ENCODE assay signal across 22 mouse cellular contexts in the genomic region with DNA sequence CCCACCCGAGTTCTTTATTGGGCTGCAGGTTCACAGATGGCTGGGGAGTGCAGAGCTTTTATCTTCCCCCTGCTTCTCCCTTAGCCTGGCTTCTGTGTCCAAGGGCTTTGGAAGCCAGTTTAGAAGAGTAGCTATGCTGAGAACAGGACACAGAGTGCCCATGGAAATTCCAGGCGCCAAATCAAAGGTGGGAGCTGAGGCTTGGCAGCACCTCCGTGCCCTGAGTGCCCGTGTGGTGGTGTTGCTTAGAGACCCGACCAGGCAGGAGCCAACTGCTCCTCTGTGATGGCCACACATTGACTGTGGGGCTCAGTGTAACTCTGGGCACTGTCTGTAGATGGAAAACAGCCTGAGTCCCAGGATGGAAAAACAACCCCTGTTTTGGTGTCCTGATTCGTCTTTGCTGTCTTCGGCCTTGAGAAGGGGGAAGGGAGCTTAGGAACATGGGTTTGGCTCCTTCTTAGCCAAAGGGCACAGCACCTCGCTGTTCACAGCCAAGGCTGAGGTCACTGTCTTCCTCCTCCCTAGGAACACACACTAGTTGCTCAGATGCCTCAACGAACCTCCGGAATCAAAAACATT.
DNase-seq lines count a peak whose midpoint lies in the region; ATAC-seq and TF ChIP-seq lines count a peak whose summit lies in the region.
"Had no signal": no experiment of that assay in that cellular context is flagged by ENCODE, and none has a peak within 500 bp of the region (broad histone marks: within the 10 kb centered on the region; RNA-seq: fewer than 3 reads in every experiment).

No protein-coding gene starts in this region.

- WGBS in hindbrain, postnatal 0 days: 71% methylated on average over 10 of the region's 10 CpGs
- WGBS in hindbrain, embryonic 13.5 days: 89% methylated on average over 10 of the region's 10 CpGs

- peak; percentile 51; the same call in 1 of the 2 replicates for ATAC-seq in hindbrain, postnatal 0 days
- ATAC-seq in hindbrain, embryonic 13.5 days (ENCODE audit: low FRiP score): no peak
- ATAC-seq: forebrain, postnatal 0 days; liver, postnatal 0 days had no signal

- no peaks in the 10 kb centered on the region for H3K4me1 ChIP-seq in hindbrain, postnatal 0 days (ENCODE audit: insufficient read depth, low read length)
- no peaks in the 10 kb centered on the region for H3K4me1 ChIP-seq in hindbrain, embryonic 13.5 days (replicated peaks)
- no peaks in the 10 kb centered on the region; the same call in 1 of the 2 replicates for H3K4me1 ChIP-seq in testis, adult 2 months (ENCODE audit: control insufficient read depth, insufficient read depth, low read length)
- H3K4me1 ChIP-seq: heart, embryonic 15.5 days; hindbrain, embryonic 15.5 days had no signal

- intact Hi-C loops in gastrocnemius, adult 2 months (cut with DNase I): no loop called here
- intact Hi-C loops in left cerebral cortex, adult 2 months (cut with DNase I): no loop called here

- peak overlapping the region; percentile 54 for H3K27ac ChIP-seq in gastrocnemius, adult 2 months
- no peak overlapping the region for H3K27ac ChIP-seq in hindbrain, postnatal 0 days
- no peak overlapping the region for H3K27ac ChIP-seq in hindbrain, embryonic 13.5 days
- H3K27ac ChIP-seq in testis, adult 2 months (ENCODE audit: control insufficient read depth, insufficient read depth, low read depth, low read length): peak overlapping the region; percentile 22; the same call in 1 of the 2 replicates
- H3K27ac ChIP-seq in left cerebral cortex, adult 2 months: no peak overlapping the region
- H3K27ac ChIP-seq: forebrain, embryonic 10.5 days; heart, embryonic 15.5 days; hindbrain, embryonic 15.5 days; kidney, postnatal 0 days; limb, embryonic 10.5 days; midbrain, embryonic 12.5 days had no signal

- H3K27me3 ChIP-seq in hindbrain, postnatal 0 days (ENCODE audit: insufficient read depth, low read length): no peaks in the 10 kb centered on the region
- no peaks in the 10 kb centered on the region for H3K27me3 ChIP-seq in hindbrain, embryonic 13.5 days
- H3K27me3 ChIP-seq in testis, adult 2 months (ENCODE audit: control insufficient read depth, insufficient read depth, low read length): no peaks in the 10 kb centered on the region
- H3K27me3 ChIP-seq: hindbrain, embryonic 15.5 days; midbrain, embryonic 12.5 days had no signal

- DNase-seq in gastrocnemius, adult 2 months: peak; percentile 53
- no peak for DNase-seq in gastrocnemius, adult 8-10 months (ENCODE audit: low spot score in 2 of 2)
- peak; percentile 38 for DNase-seq in hindbrain, postnatal 0 days (ENCODE audit: low spot score)
- DNase-seq in testis, postnatal 10 days (ENCODE audit: low spot score): no peak
- no peak for DNase-seq in left cerebral cortex, adult 2 months (ENCODE audit: extremely low spot score in 1 of 2, low spot score in 2 of 2)
- DNase-seq: adrenal gland, postnatal 36 days; cerebellum, adult 11-12 months; forebrain, postnatal 0 days; kidney, adult 18-20 months; liver, postnatal 0 days; lung, postnatal 10 days; retina, postnatal 1 day; thymus, postnatal 4 days had no signal

- H3K9me3 ChIP-seq in hindbrain, postnatal 0 days (ENCODE audit: low read length): peaks cover 4% of the 10 kb centered on the region
- H3K9me3 ChIP-seq in hindbrain, embryonic 13.5 days: peaks cover 5% of the 10 kb centered on the region; the same call in 1 of the 2 replicates
- H3K9me3 ChIP-seq: forebrain, embryonic 10.5 days; heart, embryonic 15.5 days; hindbrain, embryonic 15.5 days; limb, embryonic 10.5 days; midbrain, embryonic 12.5 days had no signal

- H3K4me3 ChIP-seq in gastrocnemius, adult 2 months: no peak overlapping the region
- H3K4me3 ChIP-seq in hindbrain, postnatal 0 days (ENCODE audit: low read length): no peak overlapping the region
- H3K4me3 ChIP-seq in hindbrain, embryonic 13.5 days: no peak overlapping the region
- no peak overlapping the region for H3K4me3 ChIP-seq in testis, adult 2 months (ENCODE audit: control insufficient read depth, low read depth, low read length)
- no peak overlapping the region for H3K4me3 ChIP-seq in left cerebral cortex, adult 2 months
- H3K4me3 ChIP-seq: forebrain, embryonic 10.5 days; heart, embryonic 15.5 days; hindbrain, embryonic 15.5 days; limb, embryonic 10.5 days; midbrain, embryonic 12.5 days; myocyte had no signal

- no peak overlapping the region for H3K4me2 ChIP-seq in hindbrain, postnatal 0 days (ENCODE audit: low read depth, low read length)
- no peak overlapping the region for H3K4me2 ChIP-seq in hindbrain, embryonic 13.5 days
- H3K4me2 ChIP-seq: heart, embryonic 15.5 days; hindbrain, embryonic 15.5 days; midbrain, embryonic 12.5 days had no signal

- no peak for TF ChIP-seq CTCF in gastrocnemius, adult 2 months (IDR thresholded peaks at IDR 0.05)
- no peak for TF ChIP-seq CTCF in hindbrain, postnatal 0 days (IDR thresholded peaks at IDR 0.05; ENCODE audit: low read depth)
- no peak for TF ChIP-seq CTCF in testis, adult 2 months (IDR thresholded peaks at IDR 0.05; ENCODE audit: control insufficient read depth, insufficient read depth, insufficient replicate concordance, low read depth, low read length)
- TF ChIP-seq CTCF in left cerebral cortex, adult 2 months (IDR thresholded peaks at IDR 0.05): no peak

- H3K9ac ChIP-seq in hindbrain, postnatal 0 days (replicated peaks; ENCODE audit: low read length): no peak overlapping the region
- H3K9ac ChIP-seq in hindbrain, embryonic 13.5 days: no peak overlapping the region
- H3K9ac ChIP-seq: forebrain, postnatal 0 days; heart, embryonic 15.5 days; hindbrain, embryonic 15.5 days; liver, postnatal 0 days; midbrain, embryonic 12.5 days had no signal

- no peak for TF ChIP-seq POLR2A in testis, adult 2 months (IDR thresholded peaks at IDR 0.05; ENCODE audit: control insufficient read depth, low read depth, low read length)

- no peaks in the 10 kb centered on the region for H3K36me3 ChIP-seq in hindbrain, postnatal 0 days (ENCODE audit: insufficient read depth, low read length)
- H3K36me3 ChIP-seq in hindbrain, embryonic 13.5 days: no peaks in the 10 kb centered on the region
- no peaks in the 10 kb centered on the region for H3K36me3 ChIP-seq in testis, adult 2 months (ENCODE audit: control insufficient read depth, insufficient read depth, low read length)
- H3K36me3 ChIP-seq: forebrain, embryonic 10.5 days; heart, embryonic 15.5 days; hindbrain, embryonic 15.5 days; limb, embryonic 10.5 days; midbrain, embryonic 12.5 days had no signal

Comparison
In these comparisons a context has a peak if more than half of its experiments do, and no peak if none do; other contexts are left out.
1. DNase-seq: peak in gastrocnemius, adult 2 months (single experiment) and hindbrain, postnatal 0 days (single experiment); none in gastrocnemius, adult 8-10 months (0 of 2), testis, postnatal 10 days (single experiment) and left cerebral cortex, adult 2 months (0 of 2).
2. H3K27ac ChIP-seq: peak in gastrocnemius, adult 2 months (single experiment) and testis, adult 2 months (single experiment); none in hindbrain, postnatal 0 days (single experiment), hindbrain, embryonic 13.5 days (single experiment) and left cerebral cortex, adult 2 months (single experiment).